Mouse (Mus musculus) layer of hippocampus, adult 9-11 months (tissue): ENCODE results near the gene Gm10964.
"Not testable (repeated sequence)": the region's sequence is repeated elsewhere in the genome, so short reads cannot be mapped to it uniquely, and the experiment has no call there.

Experiments
- DNase-seq: peaks from one replicate; pipeline ENCODE4 v3.0.0; 2022

Gene Gm10964

GRCm38 (mm10) chr3:103780271-103780670 is 41.1 kb downstream of the Gm10964 start:
- DNase-seq: peak; percentile 35

- DNase-seq: no peak
Observed at GRCm38 (mm10) chr3:103780777-103781176, 41.6 kb downstream of the Gm10964 start.

- DNase-seq: no peak
Observed at GRCm38 (mm10) chr3:103782844-103783609, 43.9 kb downstream of the Gm10964 start.

GRCm38 (mm10) chr3:103787225-103787624 is 48.1 kb downstream of the Gm10964 start:
- no peak for DNase-seq

GRCm38 (mm10) chr3:103789096-103789495 is 49.9 kb downstream of the Gm10964 start:
- no peak for DNase-seq

GRCm38 (mm10) chr3:103789891-103790345 is 50.8 kb downstream of the Gm10964 start:
- no peak for DNase-seq

- DNase-seq: no peak
Observed at GRCm38 (mm10) chr3:103790346-103791145, 51.4 kb downstream of the Gm10964 start.

GRCm38 (mm10) chr3:103791230-103792110 is 52.3 kb downstream of the Gm10964 start, which contains the start of gene Hipk1:
TSS of gene Hipk1 (minus strand) at chr3:103791563.
- DNase-seq: peak; percentile 95

- not testable (repeated sequence) for DNase-seq
Observed at GRCm38 (mm10) chr3:103792111-103792406, 52.9 kb downstream of the Gm10964 start.

GRCm38 (mm10) chr3:103792566-103792965 is 53.4 kb downstream of the Gm10964 start:
- DNase-seq: no peak
